Mouse (Mus musculus) limb, embryonic 15.5 days (tissue): Measurements from ENCODE around the gene Rassf7. TPM values are rescaled to one million over a fixed set of nuclear protein-coding genes. Genes with fewer than 3 reads are reported as not detected.

Experiments
- ATAC-seq: fragments of 200-750 bp; cut with Nextera tagmentation; 2 replicates; pipeline ENCODE4 v1.8.0; 2017; ENCODE audit warnings: low read depth, moderate TSS enrichment; ENCODE audit not compliant: insufficient number of reproducible peaks, low FRiP score, low TSS enrichment
- H3K27ac ChIP-seq: fragments of 300-500 bp; sonication (generic); 2 replicates; pipeline ENCODE4 v1.5.1; 2015; ENCODE audit warnings: moderate library complexity, mild to moderate bottlenecking, inconsistent platforms
- H3K27me3 ChIP-seq: fragments of 300-500 bp; sonication (generic); 2 replicates; pipeline ENCODE4 v1.6.1; 2015; ENCODE audit warnings: inconsistent platforms
- H3K36me3 ChIP-seq: fragments of 300-500 bp; sonication (generic); 2 replicates; pipeline ENCODE4 v1.6.1; 2015; ENCODE audit warnings: inconsistent platforms
- H3K4me1 ChIP-seq: fragments of 300-500 bp; sonication (generic); 2 replicates; pipeline ENCODE4 v1.6.1; 2015; ENCODE audit warnings: inconsistent platforms
- H3K4me2 ChIP-seq: fragments of 300-500 bp; sonication (generic); 2 replicates; pipeline ENCODE4 v1.6.1; 2015; ENCODE audit warnings: mild to moderate bottlenecking, inconsistent platforms
- H3K4me3 ChIP-seq: fragments of 300-500 bp; sonication (generic); 2 replicates; pipeline ENCODE4 v1.5.1; 2015; ENCODE audit warnings: mild to moderate bottlenecking, inconsistent platforms
- H3K9ac ChIP-seq: fragments of 300-500 bp; sonication (generic); 2 replicates; pipeline ENCODE4 v1.6.1; 2015; ENCODE audit warnings: inconsistent platforms
- H3K9me3 ChIP-seq: fragments of 300-500 bp; sonication (generic); 2 replicates; pipeline ENCODE4 v1.6.1; 2016; ENCODE audit warnings: inconsistent platforms
- whole genome bisulfite sequencing: fragments of 180-500 bp; shearing (Covaris S2); methylation state at CpG from one replicate; pipeline ENCODE4 v1.1.7; 2015; 5-methylcytosine and 5-hydroxymethylcytosine counted together
- polyA plus RNA-seq: library from polyadenylated mRNA; unstranded; fragments of >200 nt; fragmentation: Nextera tagmentation; extraction: Ambion mirVana; gene quantifications from 2 replicates; pipeline ENCODE4 v1.2.1, GENCODE M21; 2015

Rassf7 gene
- 56.1 and 58.6 TPM in 2 replicates for polyA plus RNA-seq

- WGBS = 1% methylated on average over 41 of the region's 41 CpGs
- peak; percentile 90 for ATAC-seq
- Histone ChIP-seq H3K9me3 (no peaks in the 10 kb centered on the region), H3K27me3 (no peaks in the 10 kb centered on the region), H3K4me3 (peak within 1 kb of the TSS; percentile 72), H3K4me1 (peaks cover 46% of the 10 kb centered on the region), H3K9ac (peak within 1 kb of the TSS; percentile 40), H3K4me2 (peak within 1 kb of the TSS; percentile 97), H3K36me3 (peaks cover 12% of the 10 kb centered on the region; the same call in 1 of the 2 replicates), H3K27ac (peak within 1 kb of the TSS; percentile 84)
These were observed at the start of gene Rassf7 for GRCm38 (mm10) chr7:141215101-141215879. TSS of gene Rassf7 (plus strand) at chr7:141215860.

GRCm38 (mm10) chr7:141167901-141168517, 47.7 kb upstream of the Rassf7 start:
- no peak for ATAC-seq
- Histone ChIP-seq H3K9ac (peak overlapping the region; percentile 52), H3K27ac (peak overlapping the region; percentile 86), H3K4me2 (peak overlapping the region; percentile 63), H3K4me3 (peak overlapping the region; percentile 61), H3K36me3 (peaks cover 31% of the 10 kb centered on the region), H3K9me3 (no peaks in the 10 kb centered on the region), H3K4me1 (peaks cover 28% of the 10 kb centered on the region), H3K27me3 (no peaks in the 10 kb centered on the region)
- 16% methylated on average over 7 of the region's 7 CpGs for WGBS

GRCm38 (mm10) chr7:141168518-141168953, 47.1 kb upstream of the Rassf7 start:
- H3K4me2 ChIP-seq = peak overlapping the region; percentile 63
- H3K27me3 ChIP-seq = no peaks in the 10 kb centered on the region
- peaks cover 26% of the 10 kb centered on the region for H3K36me3 ChIP-seq
- peak overlapping the region; percentile 86 for H3K27ac ChIP-seq
- WGBS = under 1% methylated on average over 22 of the region's 22 CpGs
- H3K9ac ChIP-seq = peak overlapping the region; percentile 52
- H3K9me3 ChIP-seq = no peaks in the 10 kb centered on the region
- peak overlapping the region; percentile 61 for H3K4me3 ChIP-seq
- ATAC-seq = no peak; the same call in 1 of the 2 replicates
- peaks cover 33% of the 10 kb centered on the region for H3K4me1 ChIP-seq

- peak overlapping the region; percentile 86 for H3K27ac ChIP-seq
- 55% methylated on average over 1 of the region's 1 CpGs for WGBS
- ATAC-seq = no peak
- no peaks in the 10 kb centered on the region for H3K9me3 ChIP-seq
- H3K9ac ChIP-seq = no peak overlapping the region
- H3K4me1 ChIP-seq = peaks cover 35% of the 10 kb centered on the region
- H3K27me3 ChIP-seq = no peaks in the 10 kb centered on the region
- H3K36me3 ChIP-seq = peaks cover 18% of the 10 kb centered on the region
- H3K4me2 ChIP-seq = no peak overlapping the region
- H3K4me3 ChIP-seq = peak overlapping the region; percentile 61; the same call in 1 of the 2 replicates
These were observed 46.4 kb upstream of the Rassf7 start for GRCm38 (mm10) chr7:141169300-141169699.

GRCm38 (mm10) chr7:141169866-141170265, 45.8 kb upstream of the Rassf7 start:
- Histone ChIP-seq H3K4me2 (no peak overlapping the region), H3K9me3 (no peaks in the 10 kb centered on the region), H3K9ac (no peak overlapping the region), H3K27me3 (no peaks in the 10 kb centered on the region), H3K4me3 (no peak overlapping the region), H3K36me3 (peaks cover 12% of the 10 kb centered on the region), H3K4me1 (peaks cover 35% of the 10 kb centered on the region), H3K27ac (peak overlapping the region; percentile 86; the same call in 1 of the 2 replicates)
- no peak for ATAC-seq

- Histone ChIP-seq H3K4me1 (peaks cover 31% of the 10 kb centered on the region), H3K4me3 (peak within 1 kb of the TSS; percentile 61), H3K27ac (peak within 1 kb of the TSS; percentile 94), H3K9ac (peak within 1 kb of the TSS; percentile 54), H3K9me3 (no peaks in the 10 kb centered on the region), H3K36me3 (no peaks in the 10 kb centered on the region), H3K27me3 (no peaks in the 10 kb centered on the region), H3K4me2 (peak within 1 kb of the TSS; percentile 69)
- ATAC-seq = peak; percentile 95
- WGBS = 3% methylated on average over 55 of the region's 55 CpGs
These were observed 43.3 kb upstream of the Rassf7 start, which contains the start of gene Rnh1 for GRCm38 (mm10) chr7:141172116-141173006. TSS of gene Rnh1 (minus strand) at chr7:141172857.

GRCm38 (mm10) chr7:141173323-141173850, 42.3 kb upstream of the Rassf7 start:
- H3K36me3 ChIP-seq = no peaks in the 10 kb centered on the region
- H3K4me2 ChIP-seq = peak overlapping the region; percentile 69
- H3K9ac ChIP-seq = no peak overlapping the region
- no peaks in the 10 kb centered on the region for H3K9me3 ChIP-seq
- H3K27ac ChIP-seq = peak overlapping the region; percentile 94
- ATAC-seq = no peak
- peaks cover 23% of the 10 kb centered on the region for H3K4me1 ChIP-seq
- no peaks in the 10 kb centered on the region for H3K27me3 ChIP-seq
- peak overlapping the region; percentile 61 for H3K4me3 ChIP-seq
- 75% methylated on average over 5 of the region's 5 CpGs for WGBS

- ATAC-seq = no peak
- no peak overlapping the region for H3K9ac ChIP-seq
- WGBS = 85% methylated on average over 4 of the region's 4 CpGs
These were observed 40.6 kb upstream of the Rassf7 start for GRCm38 (mm10) chr7:141175068-141175467.

GRCm38 (mm10) chr7:141176173-141176572, 39.5 kb upstream of the Rassf7 start:
- Histone ChIP-seq H3K4me1 (peaks cover 14% of the 10 kb centered on the region), H3K9me3 (no peaks in the 10 kb centered on the region), H3K27ac (no peak overlapping the region), H3K27me3 (no peaks in the 10 kb centered on the region), H3K4me3 (no peak overlapping the region), H3K36me3 (no peaks in the 10 kb centered on the region), H3K9ac (no peak overlapping the region), H3K4me2 (no peak overlapping the region)
- WGBS = under 1% methylated on average over 8 of the region's 8 CpGs
- ATAC-seq = no peak

More at GRCm38 (mm10) chr7:141175068-141175467, 40.6 kb upstream of the Rassf7 start:
- H3K27me3 ChIP-seq = no peaks in the 10 kb centered on the region
- no peak overlapping the region for H3K27ac ChIP-seq
- peaks cover 14% of the 10 kb centered on the region for H3K4me1 ChIP-seq
- H3K4me2 ChIP-seq = no peak overlapping the region
- no peaks in the 10 kb centered on the region for H3K36me3 ChIP-seq
- no peaks in the 10 kb centered on the region for H3K9me3 ChIP-seq
- no peak overlapping the region for H3K4me3 ChIP-seq

GRCm38 (mm10) chr7:141188194-141188593, 27.5 kb upstream of the Rassf7 start:
- no peaks in the 10 kb centered on the region for H3K9me3 ChIP-seq
- H3K36me3 ChIP-seq = peaks cover 36% of the 10 kb centered on the region
- 73% methylated on average over 3 of the region's 3 CpGs for WGBS
- H3K4me2 ChIP-seq = no peak overlapping the region
- no peaks in the 10 kb centered on the region for H3K27me3 ChIP-seq
- no peak overlapping the region for H3K27ac ChIP-seq
- H3K9ac ChIP-seq = no peak overlapping the region
- H3K4me1 ChIP-seq = peaks cover 18% of the 10 kb centered on the region
- ATAC-seq = no peak
- no peak overlapping the region for H3K4me3 ChIP-seq

GRCm38 (mm10) chr7:141188733-141189132, 26.9 kb upstream of the Rassf7 start:
- no peak overlapping the region for H3K4me3 ChIP-seq
- peaks cover 36% of the 10 kb centered on the region for H3K36me3 ChIP-seq
- H3K9ac ChIP-seq = no peak overlapping the region
- WGBS = 87% methylated on average over 3 of the region's 3 CpGs
- H3K9me3 ChIP-seq = no peaks in the 10 kb centered on the region
- peaks cover 19% of the 10 kb centered on the region for H3K4me1 ChIP-seq
- H3K27ac ChIP-seq = no peak overlapping the region
- no peak for ATAC-seq
- no peak overlapping the region for H3K4me2 ChIP-seq
- H3K27me3 ChIP-seq = no peaks in the 10 kb centered on the region
